Mouse (Mus musculus): ENCODE results near the gene Sub1. TPM values are rescaled to one million over a fixed set of nuclear protein-coding genes. Genes with fewer than 3 reads are reported as not detected.
A peak's percentile ranks its signal among the peaks of the same experiment; 100 is the strongest.

Sub1 gene
- polyA plus RNA-seq, 1 experiment from 2014 or later, result 502 TPM

- ATAC-seq, result no peak
- H3K9me3 ChIP-seq (ENCODE audit: control insufficient read depth, low read length), result no peaks in the 10 kb centered on the region
- H3K27ac ChIP-seq (ENCODE audit: low read depth, low read length), result no peak overlapping the region
- no peak overlapping the region for H3K9ac ChIP-seq (ENCODE audit: low read depth, low read length)
- no peak overlapping the region for H3K4me3 ChIP-seq (ENCODE audit: low read length)
- peaks cover 12% of the 10 kb centered on the region for H3K36me3 ChIP-seq (ENCODE audit: control insufficient read depth, insufficient read depth, low read length)
- 81% methylated on average over 2 of the region's 2 CpGs for WGBS
- no peaks in the 10 kb centered on the region for H3K27me3 ChIP-seq (replicated peaks; ENCODE audit: control insufficient read depth, insufficient read depth, low read length)
- H3K4me2 ChIP-seq (ENCODE audit: low read length), result no peak overlapping the region
- no peaks in the 10 kb centered on the region for H3K4me1 ChIP-seq (ENCODE audit: control insufficient read depth, insufficient read depth, low read depth, low read length)
Measured at GRCm38 (mm10) chr15:11978175-11978574, 18.6 kb downstream of the Sub1 start.

DNA sequence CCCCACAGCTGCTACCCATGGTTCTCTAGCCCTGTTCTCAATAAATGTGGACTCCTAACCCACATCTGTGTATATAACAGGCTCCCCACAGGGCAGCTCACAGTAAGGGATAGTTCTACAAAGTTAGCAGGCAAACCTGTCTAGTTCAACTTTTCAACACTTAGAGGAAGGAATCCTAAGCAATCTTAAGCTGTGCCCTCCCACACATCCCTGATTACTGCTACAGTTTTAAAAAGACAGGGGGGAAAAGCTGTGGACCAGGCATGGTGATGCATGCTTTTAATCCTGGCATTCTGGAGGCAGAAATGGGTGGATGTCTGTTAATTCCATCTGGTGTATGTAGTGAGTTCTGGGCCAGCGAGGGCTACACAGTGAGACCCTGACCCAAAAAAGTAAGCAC is 19.7 kb downstream of the Sub1 start:
- no peaks in the 10 kb centered on the region for H3K4me1 ChIP-seq (ENCODE audit: control insufficient read depth, insufficient read depth, low read depth, low read length)
- ATAC-seq, result no peak
- H3K36me3 ChIP-seq (ENCODE audit: control insufficient read depth, insufficient read depth, low read length), result peaks cover 12% of the 10 kb centered on the region
- H3K27me3 ChIP-seq (replicated peaks; ENCODE audit: control insufficient read depth, insufficient read depth, low read length), result no peaks in the 10 kb centered on the region
- H3K27ac ChIP-seq (ENCODE audit: low read depth, low read length), result no peak overlapping the region
- H3K4me3 ChIP-seq (ENCODE audit: low read length), result no peak overlapping the region
- H3K4me2 ChIP-seq (ENCODE audit: low read length), result no peak overlapping the region
- 100% methylated on average over 1 of the region's 1 CpGs for WGBS
- no peak overlapping the region for H3K9ac ChIP-seq (ENCODE audit: low read depth, low read length)
- H3K9me3 ChIP-seq (ENCODE audit: control insufficient read depth, low read length), result no peaks in the 10 kb centered on the region

DNA sequence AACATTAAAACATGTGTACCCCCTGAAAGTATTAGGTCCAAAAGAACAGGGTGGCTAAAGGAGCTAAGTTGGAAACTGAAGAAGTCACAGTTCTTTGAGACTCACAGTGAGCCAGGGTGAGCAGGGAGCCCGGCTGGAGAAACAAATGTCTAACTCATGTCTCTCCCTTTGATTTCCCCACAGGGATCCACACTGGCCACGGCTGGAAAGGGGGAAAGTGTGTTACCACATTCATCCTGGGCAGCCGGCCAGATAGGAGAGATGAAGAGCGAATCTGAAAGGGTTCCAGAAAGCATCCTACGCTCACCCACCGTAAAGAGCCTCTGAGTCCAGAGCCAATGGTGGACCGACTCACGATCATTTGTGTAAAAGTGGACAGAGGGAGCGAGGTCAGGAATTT is 20.9 kb downstream of the Sub1 start:
- H3K4me1 ChIP-seq (ENCODE audit: control insufficient read depth, insufficient read depth, low read depth, low read length), result no peaks in the 10 kb centered on the region
- peaks cover 9% of the 10 kb centered on the region for H3K36me3 ChIP-seq (ENCODE audit: control insufficient read depth, insufficient read depth, low read length)
- WGBS, result 68% methylated on average over 9 of the region's 9 CpGs
- no peak overlapping the region for H3K4me2 ChIP-seq (ENCODE audit: low read length)
- H3K9me3 ChIP-seq (ENCODE audit: control insufficient read depth, low read length), result no peaks in the 10 kb centered on the region
- H3K4me3 ChIP-seq (ENCODE audit: low read length), result no peak overlapping the region
- ATAC-seq, result no peak
- no peak overlapping the region for H3K9ac ChIP-seq (ENCODE audit: low read depth, low read length)
- no peaks in the 10 kb centered on the region for H3K27me3 ChIP-seq (replicated peaks; ENCODE audit: control insufficient read depth, insufficient read depth, low read length)
- H3K27ac ChIP-seq (ENCODE audit: low read depth, low read length), result no peak overlapping the region

- peaks cover 3% of the 10 kb centered on the region; the same call in 1 of the 2 replicates for H3K36me3 ChIP-seq (ENCODE audit: control insufficient read depth, insufficient read depth, low read length)
- H3K4me1 ChIP-seq (ENCODE audit: control insufficient read depth, insufficient read depth, low read depth, low read length), result no peaks in the 10 kb centered on the region
- no peak overlapping the region for H3K4me3 ChIP-seq (ENCODE audit: low read length)
- 24% methylated on average over 13 of the region's 13 CpGs for WGBS
- H3K9me3 ChIP-seq (ENCODE audit: control insufficient read depth, low read length), result no peaks in the 10 kb centered on the region
- H3K4me2 ChIP-seq (ENCODE audit: low read length), result no peak overlapping the region
- H3K27me3 ChIP-seq (replicated peaks; ENCODE audit: control insufficient read depth, insufficient read depth, low read length), result no peaks in the 10 kb centered on the region
- peak; percentile 83 for ATAC-seq
- H3K27ac ChIP-seq (ENCODE audit: low read depth, low read length), result no peak overlapping the region
- H3K9ac ChIP-seq (ENCODE audit: low read depth, low read length), result no peak overlapping the region
Measured at GRCm38 (mm10) chr15:11971854-11972420, 24.8 kb downstream of the Sub1 start.

DNA sequence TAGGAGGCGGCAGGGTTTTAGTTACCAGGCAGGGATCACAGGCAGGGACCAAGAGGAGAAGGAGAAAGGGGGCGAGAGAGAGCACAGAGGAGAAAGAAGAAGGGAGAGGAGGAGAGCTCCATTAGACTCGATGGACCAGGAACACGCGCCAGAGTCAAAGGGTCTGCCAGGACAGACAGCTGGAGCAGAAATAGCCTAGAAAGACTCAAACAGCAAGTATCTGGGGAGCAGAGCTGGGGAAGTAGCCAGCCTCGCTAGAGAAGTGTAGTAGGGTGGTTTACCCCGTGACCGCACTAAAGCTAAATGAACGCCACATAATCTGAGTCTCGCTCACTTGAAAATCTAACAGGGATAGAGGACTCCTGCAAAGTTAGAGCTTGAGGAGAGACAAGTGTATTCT is 26.2 kb downstream of the Sub1 start:
- H3K27me3 ChIP-seq (replicated peaks; ENCODE audit: control insufficient read depth, insufficient read depth, low read length), result no peaks in the 10 kb centered on the region
- ATAC-seq, result no peak
- H3K4me3 ChIP-seq (ENCODE audit: low read length), result no peak overlapping the region
- no peaks in the 10 kb centered on the region for H3K4me1 ChIP-seq (ENCODE audit: control insufficient read depth, insufficient read depth, low read depth, low read length)
- H3K4me2 ChIP-seq (ENCODE audit: low read length), result no peak overlapping the region
- WGBS, result 79% methylated on average over 10 of the region's 10 CpGs
- H3K27ac ChIP-seq (ENCODE audit: low read depth, low read length), result no peak overlapping the region
- no peak overlapping the region for H3K9ac ChIP-seq (ENCODE audit: low read depth, low read length)
- H3K36me3 ChIP-seq (ENCODE audit: control insufficient read depth, insufficient read depth, low read length), result no peaks in the 10 kb centered on the region
- H3K9me3 ChIP-seq (ENCODE audit: control insufficient read depth, low read length), result no peaks in the 10 kb centered on the region

- Histone ChIP-seq H3K27ac (ENCODE audit: low read depth, low read length) (no peak overlapping the region), H3K27me3 (replicated peaks; ENCODE audit: control insufficient read depth, insufficient read depth, low read length) (no peaks in the 10 kb centered on the region), H3K4me1 (ENCODE audit: control insufficient read depth, insufficient read depth, low read depth, low read length) (no peaks in the 10 kb centered on the region), H3K36me3 (ENCODE audit: control insufficient read depth, insufficient read depth, low read length) (no peaks in the 10 kb centered on the region), H3K4me2 (ENCODE audit: low read length) (no peak overlapping the region), H3K9me3 (ENCODE audit: control insufficient read depth, low read length) (no peaks in the 10 kb centered on the region), H3K9ac (ENCODE audit: low read depth, low read length) (no peak overlapping the region), H3K4me3 (ENCODE audit: low read length) (no peak overlapping the region)
- WGBS, result 92% methylated on average over 9 of the region's 9 CpGs
- no peak for ATAC-seq
Measured at GRCm38 (mm10) chr15:11968851-11969250, 27.9 kb downstream of the Sub1 start.

- H3K27me3 ChIP-seq (replicated peaks; ENCODE audit: control insufficient read depth, insufficient read depth, low read length), result no peaks in the 10 kb centered on the region
- H3K4me1 ChIP-seq (ENCODE audit: control insufficient read depth, insufficient read depth, low read depth, low read length), result no peaks in the 10 kb centered on the region
- H3K27ac ChIP-seq (ENCODE audit: low read depth, low read length), result no peak overlapping the region
- H3K4me3 ChIP-seq (ENCODE audit: low read length), result no peak overlapping the region
- WGBS, result 11% methylated on average over 4 of the region's 4 CpGs
- no peak for ATAC-seq
- no peak overlapping the region for H3K9ac ChIP-seq (ENCODE audit: low read depth, low read length)
- H3K9me3 ChIP-seq (ENCODE audit: control insufficient read depth, low read length), result no peaks in the 10 kb centered on the region
- no peaks in the 10 kb centered on the region for H3K36me3 ChIP-seq (ENCODE audit: control insufficient read depth, insufficient read depth, low read length)
- no peak overlapping the region for H3K4me2 ChIP-seq (ENCODE audit: low read length)
Measured at GRCm38 (mm10) chr15:11966367-11966766, 30.4 kb downstream of the Sub1 start.

DNA sequence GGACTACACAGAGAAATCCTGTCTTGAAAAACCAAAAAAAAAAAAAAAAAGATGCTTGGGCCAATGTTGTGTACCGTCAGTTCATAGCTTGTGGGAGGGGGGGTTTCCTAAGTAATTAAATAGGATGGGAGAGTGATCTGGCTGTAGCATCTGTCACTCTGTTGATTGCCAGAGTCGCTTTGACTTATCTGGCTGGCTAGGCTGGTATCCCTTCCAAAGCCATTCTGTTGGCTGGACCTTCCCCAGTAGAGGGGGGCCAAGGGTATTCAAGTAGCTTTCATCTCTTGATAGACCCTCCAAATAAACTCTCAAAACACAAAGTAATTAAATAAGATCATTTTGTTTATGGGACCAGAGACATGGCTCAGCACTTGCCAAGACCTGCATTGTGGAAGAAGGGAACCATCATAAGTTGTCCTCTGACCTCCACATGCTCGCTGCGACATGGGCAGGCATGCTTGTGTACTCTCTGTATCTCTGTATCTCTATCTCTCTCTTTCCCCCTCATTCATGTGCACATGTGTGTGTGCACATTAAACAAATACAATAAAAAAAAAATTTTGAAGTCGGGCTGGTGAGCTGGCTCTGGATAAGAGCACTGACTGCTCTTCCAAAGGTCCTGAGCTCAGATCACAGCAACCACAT is 31.5 kb downstream of the Sub1 start:
- Histone ChIP-seq H3K27me3 (replicated peaks; ENCODE audit: control insufficient read depth, insufficient read depth, low read length) (no peaks in the 10 kb centered on the region), H3K4me3 (ENCODE audit: low read length) (no peak overlapping the region), H3K9ac (ENCODE audit: low read depth, low read length) (no peak overlapping the region), H3K9me3 (ENCODE audit: control insufficient read depth, low read length) (no peaks in the 10 kb centered on the region), H3K4me1 (ENCODE audit: control insufficient read depth, insufficient read depth, low read depth, low read length) (no peaks in the 10 kb centered on the region), H3K4me2 (ENCODE audit: low read length) (no peak overlapping the region), H3K36me3 (ENCODE audit: control insufficient read depth, insufficient read depth, low read length) (no peaks in the 10 kb centered on the region), H3K27ac (ENCODE audit: low read depth, low read length) (no peak overlapping the region)
- WGBS, result 85% methylated on average over 5 of the region's 5 CpGs
- ATAC-seq, result no peak

DNA sequence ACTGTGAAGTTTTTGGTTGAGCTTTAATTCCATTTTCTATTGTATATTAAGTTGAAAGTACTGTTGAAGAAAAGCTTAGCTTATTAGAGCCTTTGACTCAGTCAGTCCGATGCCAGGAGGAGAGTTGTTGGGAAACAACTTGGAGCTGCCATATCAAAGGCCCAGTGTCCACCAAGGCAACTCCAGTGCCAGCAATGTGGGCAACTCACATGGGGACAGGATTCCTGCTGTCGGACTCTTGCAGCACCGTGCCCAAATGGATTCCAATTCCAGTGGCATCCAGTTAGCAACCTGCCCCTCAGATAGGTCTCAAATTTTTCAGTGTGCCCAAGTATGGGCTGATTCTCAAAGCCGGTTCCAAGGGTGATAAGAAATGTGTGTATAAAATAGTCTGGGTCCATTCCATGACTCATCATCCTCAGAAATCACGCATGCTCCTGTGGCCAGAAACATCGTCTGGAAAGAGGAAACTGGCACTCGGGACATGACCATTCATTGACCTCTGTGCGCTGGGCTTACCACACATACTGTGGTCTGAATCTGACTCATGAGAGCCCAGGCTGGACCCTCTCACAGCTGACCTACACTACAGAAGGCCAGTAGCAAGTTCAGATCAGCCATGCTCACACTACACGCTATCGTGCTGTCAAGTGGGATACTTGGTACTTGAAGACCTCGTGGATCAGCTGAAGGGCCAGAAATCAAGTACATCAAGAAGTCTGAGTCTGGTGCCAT is 32.8 kb downstream of the Sub1 start:
- Histone ChIP-seq H3K9me3 (ENCODE audit: control insufficient read depth, low read length) (no peaks in the 10 kb centered on the region), H3K27me3 (replicated peaks; ENCODE audit: control insufficient read depth, insufficient read depth, low read length) (no peaks in the 10 kb centered on the region), H3K4me2 (ENCODE audit: low read length) (no peak overlapping the region), H3K4me3 (ENCODE audit: low read length) (no peak overlapping the region), H3K9ac (ENCODE audit: low read depth, low read length) (no peak overlapping the region), H3K27ac (ENCODE audit: low read depth, low read length) (no peak overlapping the region), H3K36me3 (ENCODE audit: control insufficient read depth, insufficient read depth, low read length) (no peaks in the 10 kb centered on the region), H3K4me1 (ENCODE audit: control insufficient read depth, insufficient read depth, low read depth, low read length) (no peaks in the 10 kb centered on the region)
- no peak for ATAC-seq
- WGBS, result 95% methylated on average over 11 of the region's 11 CpGs
